Mouse (Mus musculus) forelimb bud, embryonic 11.5 days (tissue): ENCODE measurements around the gene Chst11.

ENCODE experiments used
- DNase-seq: peaks from one replicate; pipeline ENCODE4 v3.0.0-alpha.2; 2012; ENCODE audit warnings: low read depth, low spot score

The Chst11 gene

GRCm38 (mm10) chr10:83210122-83210521 is 224.8 kb downstream of the Chst11 start:
- DNase-seq = no peak

GRCm38 (mm10) chr10:83210968-83211583 is 225.8 kb downstream of the Chst11 start:
- peak; percentile 35 for DNase-seq

DNA sequence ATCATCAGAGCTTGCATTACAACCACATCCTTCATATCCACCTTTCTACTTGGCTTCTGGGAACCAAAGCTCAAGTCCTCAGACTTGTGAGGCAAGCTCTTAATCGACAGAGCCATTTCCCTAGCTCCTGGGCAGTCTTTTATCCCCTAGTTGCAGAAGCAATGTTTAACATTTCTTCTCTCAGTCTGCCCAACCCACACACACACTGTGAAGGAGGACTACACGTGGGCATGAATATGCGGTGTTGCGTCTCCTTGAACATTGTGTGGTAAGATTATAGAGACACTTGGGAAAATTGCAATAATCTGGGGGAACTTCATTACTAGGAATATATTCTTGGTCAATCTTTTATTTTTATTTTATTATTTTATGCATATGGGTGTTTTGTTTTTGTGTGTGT is 227.3 kb downstream of the Chst11 start:
- no peak for DNase-seq

- no peak for DNase-seq
Measured at GRCm38 (mm10) chr10:83215559-83215958, 230.3 kb downstream of the Chst11 start.

DNA sequence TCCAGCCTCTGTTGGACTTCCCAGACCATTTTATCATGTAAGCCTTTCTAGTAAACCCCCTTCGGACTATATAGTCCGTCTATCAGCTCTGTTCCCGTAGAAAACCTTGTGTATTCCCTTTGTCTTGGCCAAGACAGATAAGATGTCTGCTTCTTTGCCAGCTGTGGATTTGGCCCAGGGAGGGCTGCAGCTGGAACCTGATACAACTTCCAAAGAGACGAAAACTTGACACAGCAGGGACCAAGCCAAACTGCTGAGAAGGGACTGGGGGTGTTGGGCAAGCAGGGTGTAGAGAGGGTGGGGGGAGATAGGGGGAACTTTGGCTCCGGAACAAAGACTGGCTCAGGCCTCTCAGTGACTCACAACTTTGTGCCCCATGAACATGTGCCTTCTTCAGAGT is 232.0 kb downstream of the Chst11 start:
- DNase-seq = no peak

DNA sequence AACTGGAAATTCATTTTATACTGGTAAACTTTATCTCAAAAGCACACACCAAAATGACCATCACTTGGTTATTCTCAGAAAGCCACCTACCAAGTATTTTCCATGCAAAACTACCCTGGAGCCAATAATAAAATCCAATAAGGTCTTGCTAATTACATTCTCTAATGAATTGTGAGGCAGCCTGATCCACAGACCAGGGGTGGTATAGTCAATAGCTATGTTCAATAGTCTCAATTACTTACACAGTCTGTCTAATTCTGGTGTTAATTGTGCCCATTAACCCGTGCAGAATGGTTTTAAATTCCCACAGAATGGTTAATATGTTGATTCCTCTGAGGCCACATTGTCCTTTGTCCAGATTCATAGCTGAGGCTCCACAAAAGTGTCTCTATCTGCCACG is 233.5 kb downstream of the Chst11 start:
- no peak for DNase-seq

DNA sequence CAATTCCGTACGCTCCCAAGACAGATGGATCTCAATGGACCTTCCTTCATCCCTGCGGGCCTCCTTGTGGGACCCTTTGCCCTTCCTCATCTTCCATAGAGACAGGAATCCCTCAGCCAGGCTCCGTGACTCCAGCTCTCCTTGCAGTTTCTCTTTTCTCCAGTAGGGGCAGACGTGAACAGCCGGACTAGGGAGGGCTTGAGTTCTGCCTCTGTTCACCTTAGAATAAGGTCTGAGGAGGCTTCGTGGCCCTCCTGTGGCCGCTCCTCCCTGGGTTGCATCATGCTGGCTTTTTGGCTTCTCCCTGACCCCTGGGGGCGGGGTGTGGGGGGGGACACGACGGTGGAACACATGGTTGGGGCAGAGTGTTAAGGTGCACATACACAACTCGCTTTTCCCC is 234.4 kb downstream of the Chst11 start:
- DNase-seq = peak; percentile 72

DNA sequence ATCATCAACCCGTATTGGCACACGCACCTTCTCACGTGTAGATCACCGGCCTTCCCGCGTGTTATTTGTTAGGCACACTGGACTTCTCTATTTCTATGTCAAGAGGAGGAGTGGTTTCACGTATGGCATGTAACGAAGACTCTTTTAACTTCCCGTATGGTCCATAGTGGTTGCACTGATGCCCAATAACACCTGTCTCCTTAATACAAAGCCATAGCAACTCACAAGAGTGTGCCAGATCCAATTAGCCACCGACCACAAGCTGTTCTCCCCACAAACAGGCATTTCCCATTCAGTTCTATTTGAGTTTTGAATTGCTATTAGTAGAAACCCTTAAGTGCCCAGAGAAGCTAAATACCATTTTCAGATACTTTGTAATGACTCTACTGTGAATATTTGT is 234.9 kb downstream of the Chst11 start:
- DNase-seq = no peak

DNA sequence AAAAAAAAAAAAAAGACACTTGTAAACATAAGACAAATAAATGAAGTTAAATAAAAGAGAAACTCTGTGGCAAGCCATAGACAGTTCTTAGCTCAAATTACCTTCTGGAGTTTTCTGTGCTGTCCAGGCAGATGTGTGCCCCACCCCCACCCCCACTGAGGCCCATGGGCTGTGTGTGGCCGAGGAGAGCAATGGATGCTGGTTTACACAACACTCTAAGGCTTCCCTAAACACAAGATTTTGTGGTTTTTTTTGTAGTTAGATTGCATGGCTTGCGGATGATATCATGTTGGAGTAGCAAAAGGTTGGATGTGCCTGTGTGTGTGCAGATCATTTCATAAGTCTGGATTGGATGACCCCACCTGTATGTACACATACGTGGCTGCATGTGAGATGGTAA is 235.5 kb downstream of the Chst11 start:
- DNase-seq = no peak

DNA sequence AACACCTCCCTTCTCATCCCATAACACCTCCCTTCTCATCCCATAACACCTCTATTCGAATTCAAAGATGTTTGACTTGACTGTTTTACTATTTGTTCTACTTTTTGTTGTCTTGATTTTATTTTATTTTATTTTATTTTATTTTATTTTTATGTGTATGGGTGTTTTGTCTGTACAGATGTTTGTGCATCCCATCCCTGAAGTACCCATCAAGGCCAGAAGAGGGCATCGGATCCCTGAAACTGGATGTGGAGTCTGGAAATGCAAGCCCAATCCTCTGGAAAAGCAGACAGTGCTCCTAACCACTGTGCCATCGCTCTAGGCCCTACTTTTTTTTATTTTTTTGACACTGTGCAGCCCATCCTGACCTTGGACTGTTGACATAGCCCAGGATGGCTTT is 239.7 kb downstream of the Chst11 start:
- peak; percentile 35 for DNase-seq

DNA sequence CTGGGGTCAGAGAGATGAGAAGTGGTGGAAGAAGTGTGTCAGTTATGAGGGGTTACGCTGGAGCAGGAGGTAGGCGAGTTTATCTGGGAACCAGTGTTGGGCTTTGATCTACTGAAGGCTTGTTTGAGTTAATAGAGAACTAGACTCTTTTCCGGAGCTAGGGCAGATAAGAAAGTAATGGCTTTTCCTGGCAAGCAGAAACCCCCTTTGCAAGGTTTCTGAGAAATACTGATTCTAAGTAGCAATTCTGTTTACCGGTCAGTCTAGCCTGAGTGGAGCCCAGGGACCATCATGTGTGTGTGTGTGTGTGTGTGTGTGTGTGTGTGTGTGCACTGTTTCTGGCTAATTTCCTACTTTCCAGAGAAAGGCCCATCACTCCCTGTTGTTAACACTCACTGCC is 243.3 kb downstream of the Chst11 start:
- DNase-seq = no peak

DNA sequence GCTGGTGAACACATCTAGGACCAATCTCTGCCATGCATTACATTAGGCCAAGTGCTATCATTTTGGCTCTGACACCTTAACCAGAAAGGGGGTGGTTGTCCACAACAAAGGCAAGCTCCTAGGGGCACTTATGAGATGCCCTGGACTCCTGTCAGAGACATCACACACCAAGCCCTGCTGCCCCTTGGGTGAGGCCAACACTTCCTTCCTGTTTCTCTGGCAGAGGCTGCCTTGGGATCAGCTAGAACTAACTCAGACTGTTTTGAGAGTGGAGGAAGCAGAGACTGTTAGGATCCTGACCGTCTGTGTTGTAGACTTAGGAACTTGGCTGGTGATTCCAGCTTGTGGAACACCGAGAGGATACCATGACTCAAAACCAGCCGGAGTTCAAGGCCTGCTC is 248.7 kb downstream of the Chst11 start:
- DNase-seq = no peak

DNA sequence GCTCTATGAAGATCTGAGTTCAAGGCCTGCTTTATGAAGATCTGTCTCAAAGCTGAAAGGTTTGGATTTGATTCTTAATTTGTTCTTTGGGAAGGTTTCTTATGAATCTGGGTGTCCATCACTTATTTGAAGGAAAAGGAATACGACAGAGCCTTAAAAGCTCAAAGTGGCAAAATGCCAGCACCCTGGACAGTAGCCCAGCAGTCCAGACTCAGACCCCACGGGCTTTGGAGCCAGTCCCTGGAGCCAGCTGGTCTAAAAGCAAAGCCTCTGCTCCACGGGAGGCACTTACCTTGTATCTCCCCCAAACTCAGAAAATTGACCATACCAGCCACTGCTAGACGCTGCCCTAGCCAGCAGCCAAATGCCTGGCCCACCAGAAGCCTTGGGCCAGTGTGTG is 249.1 kb downstream of the Chst11 start:
- no peak for DNase-seq

GRCm38 (mm10) chr10:83242106-83242686 is 256.9 kb downstream of the Chst11 start:
- DNase-seq = no peak

DNA sequence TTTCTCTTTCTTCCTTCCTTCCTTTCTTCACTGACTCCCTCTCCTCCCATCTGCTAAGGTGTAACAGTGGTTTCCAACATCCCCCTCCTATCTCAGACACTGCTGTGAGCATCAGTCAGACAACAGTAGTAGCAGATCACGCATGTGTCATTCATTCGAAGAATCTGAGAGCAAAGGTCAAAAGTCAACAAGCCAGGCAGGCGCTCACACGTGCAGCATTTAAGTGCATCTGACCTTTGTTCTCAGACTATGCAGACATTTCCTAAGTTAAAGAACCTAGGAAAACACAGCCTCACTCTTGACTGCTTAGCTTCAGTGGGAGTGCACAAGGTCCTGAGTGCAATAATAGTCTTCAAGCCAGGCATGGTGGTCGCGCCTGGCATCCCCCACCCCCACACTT is 258.8 kb downstream of the Chst11 start:
- no peak for DNase-seq
